Mouse (Mus musculus) v-Abl transformed pro-B cells (cell line): Measurements from ENCODE around the gene Coq10a.

ENCODE experiments used
- in situ Hi-C, 2 experiments: fragments of 400-800 bp; cut with MboI; formaldehyde crosslinking; loops; one replicate each; pipeline ENCODE4 v1.15.1; 2025; ENCODE audit not compliant: unreplicated experiment in 2 of 2

The Coq10a gene

DNA sequence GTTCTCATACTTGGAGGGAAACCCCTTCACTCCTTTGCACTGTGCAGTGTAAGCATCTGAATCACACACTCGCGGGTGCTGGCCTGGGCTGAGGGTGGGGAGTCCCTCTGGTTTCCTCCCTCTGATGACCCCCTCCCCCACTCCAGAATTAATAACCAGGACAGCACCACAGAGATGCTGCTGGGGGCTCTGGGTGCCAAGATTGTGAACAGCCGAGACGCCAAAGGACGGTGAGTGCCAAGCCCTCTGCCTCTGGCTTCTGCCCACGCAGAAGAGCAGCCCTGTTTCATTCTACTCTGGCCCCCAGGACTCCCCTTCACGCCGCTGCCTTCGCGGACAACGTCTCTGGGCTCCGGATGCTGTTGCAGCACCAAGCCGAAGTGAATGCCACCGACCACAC is 20.1 kb upstream of the Coq10a start:
- in situ Hi-C loops = no loop called here

DNA sequence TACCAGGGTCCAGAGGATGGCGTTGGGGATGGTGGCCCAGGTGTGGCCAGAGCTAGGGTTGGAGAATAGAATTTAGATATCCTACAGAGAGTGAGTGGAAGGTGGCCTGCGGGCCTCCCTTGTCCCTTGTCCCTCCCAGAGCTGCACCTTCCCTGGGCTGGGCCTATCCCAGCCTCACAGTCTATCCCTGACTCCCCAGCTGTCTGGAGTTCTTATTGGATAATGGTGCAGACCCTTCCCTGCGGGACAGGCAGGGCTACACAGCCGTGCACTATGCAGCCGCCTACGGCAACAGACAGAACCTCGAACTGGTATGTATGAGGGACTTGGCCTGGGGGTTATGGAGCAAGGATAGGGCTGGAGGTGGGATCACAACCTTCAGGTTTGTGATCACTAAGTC is 17.1 kb upstream of the Coq10a start:
- in situ Hi-C loops = no loop called here

DNA sequence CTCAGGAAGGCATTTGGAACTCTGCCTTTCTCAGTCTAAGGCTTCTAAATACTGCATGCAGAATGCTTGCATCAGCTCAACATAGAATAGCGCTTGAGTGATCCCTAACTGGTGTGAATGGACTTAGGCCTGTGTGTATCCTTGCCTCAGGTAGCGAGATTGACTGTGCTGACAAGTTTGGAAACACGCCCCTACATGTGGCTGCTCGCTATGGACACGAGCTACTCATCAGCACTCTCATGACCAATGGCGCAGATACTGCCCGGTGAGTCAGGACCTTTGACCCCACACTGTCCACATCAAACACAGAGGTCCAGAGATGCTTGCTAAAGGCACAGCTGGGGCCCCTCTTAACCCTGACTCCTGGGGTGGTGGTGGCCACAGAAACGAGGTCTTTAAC is 13.7 kb upstream of the Coq10a start:
- in situ Hi-C loops = no loop called here

DNA sequence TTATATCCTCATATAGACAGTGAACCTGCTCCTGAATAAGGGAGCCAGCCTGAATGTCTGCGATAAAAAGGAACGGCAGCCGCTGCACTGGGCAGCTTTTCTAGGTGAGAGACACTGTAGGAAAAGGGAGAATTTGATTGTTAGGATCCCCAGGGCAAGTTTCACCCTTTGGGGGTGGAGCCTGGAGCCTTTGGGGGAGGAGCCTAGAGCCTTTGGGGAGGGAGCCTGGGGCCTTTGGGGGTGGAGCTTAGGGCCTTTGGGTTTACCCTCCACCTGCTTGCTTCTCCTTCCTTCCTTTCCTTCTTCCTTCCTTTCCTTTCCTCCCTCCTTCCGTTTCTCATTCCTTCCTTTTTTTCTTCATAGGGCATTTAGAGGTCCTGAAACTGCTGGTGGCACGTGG is 11.8 kb upstream of the Coq10a start:
- in situ Hi-C loops = no loop called here

DNA sequence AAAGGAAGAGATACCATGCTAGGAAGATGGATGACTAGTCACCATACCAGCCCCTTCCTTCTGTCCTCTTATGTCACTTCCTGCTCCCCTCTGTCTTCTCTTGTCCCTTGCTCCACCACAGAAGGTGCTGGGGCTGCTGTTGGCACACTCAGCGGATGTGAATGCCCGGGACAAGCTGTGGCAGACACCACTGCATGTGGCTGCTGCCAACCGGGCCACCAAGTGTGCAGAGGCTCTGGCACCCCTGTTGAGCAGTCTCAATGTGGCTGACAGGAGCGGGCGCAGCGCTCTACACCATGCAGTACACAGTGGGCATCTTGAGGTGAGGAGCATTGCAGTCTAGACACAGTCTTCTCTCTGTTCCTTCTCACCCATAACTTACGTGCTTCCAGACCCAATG is 10.5 kb upstream of the Coq10a start:
- in situ Hi-C loops = no loop called here

DNA sequence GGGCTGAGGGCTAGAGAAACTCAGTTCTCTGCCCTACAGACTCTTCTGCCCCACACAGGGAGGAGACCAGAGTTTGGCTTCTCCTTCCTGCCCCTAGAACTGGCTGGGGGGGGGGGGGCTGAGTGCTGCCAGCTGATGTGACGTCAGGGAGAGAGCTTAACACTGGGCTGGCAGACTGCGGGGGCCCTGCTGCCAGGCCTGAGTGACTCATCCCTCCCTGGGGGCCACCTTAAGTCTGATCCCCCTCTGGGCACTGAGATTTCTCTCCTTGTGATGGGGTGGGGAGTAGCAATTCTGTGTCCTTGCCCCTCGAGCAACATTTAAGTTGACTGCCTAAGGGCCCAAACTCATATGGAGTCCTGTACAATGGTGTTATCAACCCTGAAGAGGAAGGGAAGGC is 9.7 kb upstream of the Coq10a start:
- in situ Hi-C loops = no loop called here

DNA sequence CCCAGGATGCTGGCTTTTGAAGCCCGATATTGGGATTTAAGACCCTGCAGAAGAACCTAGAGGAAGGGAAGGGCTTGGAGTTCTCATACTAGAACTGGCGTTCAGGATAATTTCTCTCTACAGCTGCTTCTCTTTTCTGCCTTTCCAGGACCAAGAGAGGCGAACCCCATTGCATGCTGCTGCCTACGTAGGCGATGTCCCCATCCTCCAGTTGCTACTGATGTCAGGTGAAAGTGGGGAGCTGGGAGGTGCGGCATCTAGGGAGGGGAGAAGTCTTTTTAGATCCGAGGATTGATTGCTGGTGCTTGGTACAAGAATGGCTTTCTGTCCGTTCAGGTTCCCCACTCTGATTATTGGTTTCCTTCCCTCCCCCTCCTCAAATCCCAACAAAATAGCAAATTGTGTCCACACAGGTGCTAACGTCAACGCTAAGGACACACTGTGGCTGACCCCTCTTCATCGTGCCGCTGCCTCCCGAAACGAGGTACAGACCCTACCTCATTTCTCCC is 9.2 kb upstream of the Coq10a start:
- in situ Hi-C loops = no loop called here

DNA sequence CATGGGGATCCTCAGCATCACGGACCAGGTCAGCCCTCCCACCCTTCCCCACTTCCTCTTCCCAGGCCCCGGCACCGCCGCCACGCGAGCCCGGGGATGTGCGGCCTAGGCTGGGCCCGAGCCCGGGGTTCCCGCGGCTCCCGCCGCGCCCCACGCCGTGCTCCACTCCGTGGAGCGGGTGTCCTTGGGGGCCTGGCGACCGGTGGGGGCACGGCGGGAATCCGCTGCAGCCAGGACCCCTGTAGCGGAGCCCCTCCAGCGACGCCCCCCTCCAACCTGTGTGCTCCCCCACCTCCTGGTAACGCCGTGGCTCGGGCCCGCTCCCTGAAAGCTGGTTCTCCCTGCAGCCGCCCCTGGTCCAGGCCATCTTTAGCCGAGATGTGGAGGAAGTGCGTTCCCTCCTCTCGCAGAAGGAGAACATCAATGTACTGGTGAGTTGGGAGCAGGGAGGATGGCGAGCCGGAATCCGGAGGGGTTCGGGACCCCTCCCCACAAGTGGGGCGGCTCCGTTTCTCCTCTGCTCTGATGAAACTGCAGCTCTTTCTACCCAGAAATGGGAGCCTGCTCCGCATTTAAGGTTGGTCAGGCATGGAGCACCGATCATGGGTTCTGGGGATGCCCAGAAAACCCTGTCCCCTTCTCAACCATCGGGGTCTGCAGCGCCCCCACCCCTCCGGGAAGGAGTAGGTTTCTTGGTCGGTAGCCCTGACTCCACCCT is 8.6 kb upstream of the Coq10a start:
- in situ Hi-C loops = no loop called here

DNA sequence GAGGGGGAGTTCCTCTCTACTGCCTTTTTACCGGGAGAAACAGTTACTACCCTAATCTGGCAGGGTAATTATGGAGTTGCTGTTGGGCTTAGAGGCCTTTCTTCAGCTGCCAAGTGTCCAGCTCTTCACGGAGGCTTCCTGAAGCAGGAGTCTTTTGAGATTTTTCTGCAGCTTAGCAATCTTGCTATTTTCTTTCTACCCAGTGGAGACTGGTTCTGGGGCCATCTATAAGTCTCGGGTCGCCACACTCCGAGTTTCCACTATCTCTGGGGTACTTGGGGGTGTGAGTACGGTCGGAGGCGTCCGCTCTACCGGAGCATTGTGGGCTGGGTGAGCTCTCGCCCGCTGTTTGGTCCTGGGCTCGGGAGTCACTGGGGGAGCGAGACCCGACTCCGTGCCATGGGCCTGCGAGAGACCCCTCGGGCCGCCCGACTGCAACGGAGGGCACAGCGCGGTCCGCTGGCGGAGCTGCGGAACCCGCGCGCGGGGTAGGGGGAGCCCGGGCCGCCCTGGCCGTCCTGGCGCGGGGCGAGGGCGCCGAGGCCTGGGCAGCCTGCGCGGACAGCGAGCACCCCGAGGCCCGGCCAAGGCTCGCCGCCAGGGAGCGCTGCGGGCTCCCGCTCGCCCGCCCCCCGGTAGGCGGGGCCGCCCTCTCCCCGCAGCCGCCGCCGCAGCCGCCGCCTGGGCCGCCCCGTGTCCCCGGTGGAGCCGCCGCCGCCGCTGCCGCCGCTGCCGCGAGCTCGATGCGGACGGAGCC is 7.8 kb upstream of the Coq10a start, which contains the start of gene Ankrd52:
TSS of gene Ankrd52 (plus strand) at position 661 of the 757 bp plus-strand sequence.
- in situ Hi-C loops = no loop called here

DNA sequence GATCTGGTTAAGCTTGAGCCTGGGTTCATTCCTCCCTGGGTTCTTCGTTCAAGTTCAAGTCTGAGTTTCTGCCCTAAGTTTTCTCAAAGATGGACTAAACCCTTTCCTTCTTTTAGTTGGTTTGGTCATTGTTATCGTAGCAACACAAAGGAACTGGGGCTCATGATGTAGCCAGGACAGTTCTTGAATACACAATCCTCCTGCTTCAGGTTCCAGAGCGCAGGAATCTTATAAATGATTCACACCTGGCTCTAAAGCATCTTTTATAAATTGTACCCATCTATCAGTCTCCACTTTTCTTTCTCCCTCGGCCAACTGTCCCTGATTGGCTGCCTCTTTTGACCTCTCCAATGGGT is 7.3 kb upstream of the Coq10a start:
- in situ Hi-C loops = no loop called here

DNA sequence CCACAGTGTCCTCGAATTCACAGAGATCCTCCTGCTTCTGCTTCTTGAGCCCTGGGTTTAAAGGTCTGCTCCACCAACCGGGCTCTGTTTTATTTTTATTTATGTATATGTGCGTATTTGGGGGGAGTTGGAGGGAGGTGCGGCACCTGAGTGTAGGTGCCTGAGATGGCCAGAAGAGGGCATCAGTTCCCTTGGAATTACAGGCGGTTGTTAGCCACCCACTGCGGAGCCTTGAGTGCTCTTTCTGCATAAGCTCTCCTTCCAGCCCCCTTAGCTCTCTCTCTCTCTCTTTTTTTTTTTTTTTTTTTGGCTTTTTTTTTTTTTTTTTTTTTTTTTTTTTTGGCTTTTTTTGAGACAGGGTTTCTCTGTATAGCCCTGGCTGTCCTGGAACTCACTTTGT is 5.6 kb upstream of the Coq10a start:
- in situ Hi-C loops = loop anchor here in 1 of 2 experiments (5.0 kb wide), 1 partner anchor 33 kb away; no protein-coding TSS in a partner anchor

DNA sequence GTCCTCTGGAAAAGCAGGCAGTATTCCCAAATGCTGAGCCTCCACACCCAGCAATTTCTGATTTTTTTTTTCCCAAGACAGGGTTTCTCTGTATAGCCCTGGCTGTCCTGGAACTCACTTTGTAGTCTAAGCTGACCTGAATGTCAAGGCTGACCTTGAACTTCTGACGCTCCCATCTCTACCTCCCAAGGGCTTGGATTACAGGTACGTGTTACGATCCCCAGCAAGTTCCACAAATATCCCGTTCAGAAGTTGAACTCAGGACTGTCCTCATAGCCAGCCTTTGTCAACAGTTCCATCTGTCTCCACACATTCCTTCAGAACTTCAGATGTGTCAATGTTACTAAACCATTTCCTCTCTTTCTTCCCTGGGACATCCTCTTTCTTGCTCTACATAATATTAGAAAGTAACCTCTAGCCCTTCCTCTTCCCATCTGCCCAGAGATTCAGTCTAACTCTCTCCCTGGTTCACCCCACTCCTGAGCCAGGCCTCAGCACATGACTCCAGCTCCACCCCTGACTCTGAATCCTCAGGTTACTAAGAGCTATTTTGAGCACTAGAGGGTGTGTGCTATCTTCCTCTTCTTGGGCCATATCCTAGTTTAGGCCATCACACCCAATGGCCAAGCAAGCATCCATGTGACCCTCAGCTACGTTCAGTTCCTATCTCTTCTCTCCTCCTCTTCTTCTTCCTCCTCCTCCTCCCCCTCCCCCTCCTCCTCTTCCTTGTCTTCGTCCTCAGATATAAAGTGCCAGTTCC is 4.4 kb upstream of the Coq10a start:
- in situ Hi-C loops = loop anchor here in 1 of 2 experiments (5.0 kb wide), 1 partner anchor 34 kb away; no protein-coding TSS in a partner anchor

DNA sequence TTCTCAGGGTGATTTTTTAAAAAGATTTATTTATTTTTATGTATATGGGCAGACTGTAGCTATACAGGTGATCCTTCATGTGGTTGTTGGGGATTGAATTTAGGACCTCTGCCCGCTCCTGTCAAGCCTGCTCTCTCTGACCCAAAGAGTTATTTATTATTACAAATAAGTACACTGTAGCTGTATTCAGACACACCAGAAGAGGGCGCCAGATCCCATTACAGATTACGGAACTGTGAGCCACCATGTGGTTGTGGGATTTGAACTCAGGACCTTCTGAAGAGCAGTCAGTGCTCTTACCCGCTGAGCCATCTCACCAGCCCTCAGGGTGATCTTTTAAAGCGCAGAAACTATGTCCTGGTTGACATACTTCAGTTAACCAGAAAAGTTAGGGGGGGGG is 3.3 kb upstream of the Coq10a start:
- in situ Hi-C loops = loop anchor here in 1 of 2 experiments (5.0 kb wide), 1 partner anchor 35 kb away; no protein-coding TSS in a partner anchor

DNA sequence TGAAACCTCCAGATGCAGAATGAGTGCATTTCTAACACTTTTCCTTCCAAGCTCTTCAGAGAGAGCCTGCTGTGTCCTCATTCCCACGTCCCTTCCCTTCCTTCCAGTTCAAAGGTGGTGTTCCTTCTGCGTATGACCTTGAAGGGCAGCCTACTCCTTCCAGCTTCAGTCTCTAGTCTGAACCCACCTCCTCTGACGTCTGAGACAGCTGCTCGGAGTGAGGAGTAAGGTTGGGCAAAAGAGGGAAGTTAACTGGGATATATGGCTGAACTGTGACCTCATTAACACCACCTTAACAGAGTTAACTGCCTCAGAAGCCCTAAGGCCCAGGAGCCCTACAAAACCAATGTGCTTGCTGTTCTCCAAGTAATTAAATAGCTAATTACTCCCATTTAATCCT is 1.8 kb upstream of the Coq10a start:
- in situ Hi-C loops = loop anchor here in 1 of 2 experiments (5.0 kb wide), 1 partner anchor 37 kb away; no protein-coding TSS in a partner anchor

DNA sequence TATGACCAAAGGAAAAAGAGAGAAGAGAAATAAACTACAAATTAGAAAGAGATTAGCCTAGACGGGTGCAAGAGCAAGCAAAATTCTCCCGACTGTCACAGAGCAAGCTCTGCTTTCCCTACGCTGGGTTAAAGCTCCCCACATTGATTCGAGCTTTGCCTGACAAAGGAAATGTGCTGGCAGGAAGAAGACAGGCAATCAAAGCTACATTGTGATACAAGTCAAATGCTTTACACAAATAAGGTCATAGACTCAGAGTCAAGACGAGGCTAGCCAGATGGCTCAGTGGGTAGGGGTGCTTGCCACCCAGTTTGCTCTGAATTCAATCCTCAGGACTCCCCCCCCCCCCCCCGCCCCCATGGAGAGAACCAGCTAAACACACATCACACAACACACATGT is 1.2 kb upstream of the Coq10a start:
- in situ Hi-C loops = loop anchor here in 1 of 2 experiments (5.0 kb wide), 1 partner anchor 37 kb away; no protein-coding TSS in a partner anchor

DNA sequence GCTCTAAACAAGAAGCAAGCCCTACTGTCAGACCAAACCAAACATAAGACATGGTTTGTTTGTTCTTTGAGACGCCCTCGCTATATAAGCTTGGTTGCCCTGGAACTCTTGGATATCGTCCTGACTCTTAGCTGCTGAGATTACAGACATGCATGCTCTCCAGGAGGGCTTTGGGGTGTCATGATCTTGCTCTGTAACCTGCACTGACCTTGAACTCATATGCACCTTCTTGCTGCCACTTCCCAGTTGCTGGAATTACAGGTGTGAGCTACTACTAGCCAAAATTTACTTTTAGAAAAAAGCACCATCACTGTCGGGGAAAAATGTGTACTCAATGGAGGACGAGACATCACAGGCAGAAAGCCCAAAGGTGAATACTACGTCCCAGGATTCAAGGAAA is 802 bp upstream of the Coq10a start:
- in situ Hi-C loops = loop anchor here (5.0 kb wide), 3 partner anchors 38 to 178 kb away; partner anchors contain the start of genes Rpl41 (in 1 of the 2), Smarcc2 (in 1 of the 2) and Zc3h10 (in 1 of the 2)

DNA sequence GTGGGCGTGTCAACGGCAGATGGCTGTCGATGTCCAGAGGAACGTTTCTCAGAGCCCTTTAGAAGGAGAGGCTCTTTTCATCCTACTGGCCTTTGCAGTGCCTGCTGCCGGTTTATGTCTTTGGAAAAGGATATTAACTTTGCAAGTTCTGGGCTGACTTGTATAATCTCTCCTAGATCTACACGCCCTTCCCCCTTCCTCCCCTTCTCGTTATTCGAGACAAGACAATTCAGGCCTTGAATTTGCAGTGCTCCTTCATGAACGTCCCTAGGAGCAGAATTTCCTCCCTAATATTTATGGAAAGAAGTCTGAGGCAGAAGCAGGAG is 384 bp upstream of the Coq10a start:
- in situ Hi-C loops = loop anchor here (5.0 kb wide), 3 partner anchors 38 to 178 kb away; partner anchors contain the start of genes Rpl41 (in 1 of the 2), Smarcc2 (in 1 of the 2) and Zc3h10 (in 1 of the 2)

DNA sequence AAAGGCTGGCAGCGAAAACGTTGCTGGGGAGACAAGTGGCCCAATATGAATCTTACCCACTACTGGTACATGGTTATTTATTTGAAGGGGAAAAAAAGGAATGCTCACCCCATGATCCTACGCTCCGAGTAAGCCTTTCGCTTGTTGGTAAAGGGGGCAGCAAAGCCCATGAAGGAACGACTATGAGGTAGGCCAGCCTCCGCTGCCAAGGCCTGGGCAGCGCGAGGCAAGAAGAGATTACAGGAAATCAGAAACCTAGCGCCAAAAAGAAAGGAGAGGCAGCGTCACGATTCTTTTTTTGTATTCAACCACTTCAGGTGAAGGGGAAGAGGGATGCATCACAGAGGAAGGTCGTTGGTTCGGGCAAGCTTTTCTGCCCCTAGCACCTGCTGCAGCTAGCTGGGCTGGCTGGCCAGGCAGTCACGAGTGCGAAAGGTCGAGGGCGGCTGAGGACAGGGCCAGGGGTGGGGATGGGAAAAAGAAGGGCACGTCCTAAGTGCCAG is 847 bp downstream of the Coq10a start:
- in situ Hi-C loops = loop anchor here (5.0 kb wide), 3 partner anchors 39 to 179 kb away; partner anchors contain the start of genes Rpl41 (in 1 of the 2), Smarcc2 (in 1 of the 2) and Zc3h10 (in 1 of the 2)

DNA sequence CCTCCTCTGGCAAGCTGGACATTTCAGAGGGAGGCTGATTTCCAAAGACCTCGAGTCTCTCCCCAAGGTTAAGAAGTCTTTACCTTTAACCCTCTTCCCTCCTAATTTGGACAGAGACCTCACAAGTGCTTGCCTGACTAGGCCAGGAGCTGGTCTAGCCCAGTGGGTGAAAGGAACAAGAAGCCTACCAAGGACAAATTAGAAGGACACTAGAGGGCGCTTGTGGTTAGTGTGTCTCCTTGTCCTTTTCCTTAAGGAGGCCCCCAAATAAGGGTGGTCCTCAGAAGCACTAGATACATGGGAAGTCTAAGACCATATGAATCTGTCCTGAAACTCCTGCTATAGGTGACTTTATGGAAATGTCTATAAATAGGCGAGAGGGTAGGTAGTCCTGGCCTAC is 6.2 kb downstream of the Coq10a start:
- in situ Hi-C loops = no loop called here

DNA sequence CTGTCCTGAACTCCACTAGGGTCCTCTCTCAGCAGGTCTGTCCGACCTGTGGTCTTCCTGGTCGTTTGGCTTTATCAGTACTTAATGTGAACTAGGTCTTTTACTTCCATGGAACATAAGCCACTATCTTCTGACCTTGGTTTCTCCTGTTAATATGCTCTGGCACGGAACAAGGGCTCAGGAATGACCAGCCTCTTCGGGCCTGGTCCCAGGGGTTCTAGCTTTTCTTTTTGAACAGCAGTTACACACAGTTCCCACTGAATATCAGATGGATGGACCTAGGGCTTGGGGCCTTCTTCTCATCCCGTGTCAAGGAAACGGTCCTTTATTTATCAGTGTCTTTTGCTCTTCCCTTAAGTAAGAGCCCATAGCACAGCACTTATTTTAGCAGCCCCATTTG is 7.0 kb downstream of the Coq10a start:
- in situ Hi-C loops = no loop called here
